Mouse (Mus musculus): Measurements from ENCODE around the gene Gatad2a.

The Gatad2a gene

GRCm38 (mm10) chr8:69940386-69940785 lies 55.8 kb downstream of the Gatad2a start:
- in situ Hi-C loops (cut with MboI; ENCODE audit: unreplicated experiment in 2 of 2), result no loop called here

- in situ Hi-C loops (cut with MboI; ENCODE audit: unreplicated experiment in 2 of 2), result no loop called here
Observed at GRCm38 (mm10) chr8:69939633-69940032, 56.6 kb downstream of the Gatad2a start.

GRCm38 (mm10) chr8:69938245-69938982 lies 57.8 kb downstream of the Gatad2a start:
- in situ Hi-C loops (cut with MboI; ENCODE audit: unreplicated experiment in 2 of 2), result no loop called here

GRCm38 (mm10) chr8:69937466-69937865 lies 58.7 kb downstream of the Gatad2a start:
- in situ Hi-C loops (cut with MboI; ENCODE audit: unreplicated experiment in 2 of 2), result no loop called here

- in situ Hi-C loops (cut with MboI; ENCODE audit: unreplicated experiment in 2 of 2), result no loop called here
Observed at GRCm38 (mm10) chr8:69936050-69936794, 60.0 kb downstream of the Gatad2a start.

GRCm38 (mm10) chr8:69935431-69935830 lies 60.8 kb downstream of the Gatad2a start:
- in situ Hi-C loops (cut with MboI; ENCODE audit: unreplicated experiment in 2 of 2), result no loop called here

- in situ Hi-C loops (cut with MboI; ENCODE audit: unreplicated experiment in 2 of 2), result loop anchor here in 1 of 2 experiments (5.0 kb wide), 1 partner anchor 33 kb away; no protein-coding TSS in a partner anchor
Observed at GRCm38 (mm10) chr8:69934582-69934981, 61.6 kb downstream of the Gatad2a start.

GRCm38 (mm10) chr8:69933811-69934210 lies 62.4 kb downstream of the Gatad2a start:
- in situ Hi-C loops (cut with MboI; ENCODE audit: unreplicated experiment in 2 of 2), result loop anchor here in 1 of 2 experiments (5.0 kb wide), 1 partner anchor 33 kb away; no protein-coding TSS in a partner anchor

- in situ Hi-C loops (cut with MboI; ENCODE audit: unreplicated experiment in 2 of 2), result no loop called here
Observed at GRCm38 (mm10) chr8:69926901-69927300, 69.3 kb downstream of the Gatad2a start.

- in situ Hi-C loops (cut with MboI; ENCODE audit: unreplicated experiment in 2 of 2), result loop anchor here (5.0 kb wide), 3 partner anchors 78 to 238 kb away; partner anchors contain the start of gene Ncan (in 1 of the 2)
Observed at GRCm38 (mm10) chr8:69923986-69924385, 72.2 kb downstream of the Gatad2a start.

- in situ Hi-C loops (cut with MboI; ENCODE audit: unreplicated experiment in 2 of 2), result loop anchor here (5.0 kb wide), 3 partner anchors 81 to 241 kb away; partner anchors contain the start of gene Ncan (in 1 of the 2)
Observed at GRCm38 (mm10) chr8:69921141-69921540, 75.0 kb downstream of the Gatad2a start.

GRCm38 (mm10) chr8:69919876-69920662 lies 76.1 kb downstream of the Gatad2a start:
- in situ Hi-C loops (cut with MboI; ENCODE audit: unreplicated experiment in 2 of 2), result loop anchor here (5.0 kb wide), 4 partner anchors 82 to 247 kb away; partner anchors contain the start of gene Ncan (in 1 of the 2)

GRCm38 (mm10) chr8:69919010-69919409 lies 77.2 kb downstream of the Gatad2a start:
- in situ Hi-C loops (cut with MboI; ENCODE audit: unreplicated experiment in 2 of 2), result loop anchor here in 1 of 2 experiments (5.0 kb wide), 2 partner anchors 83 to 248 kb away; no protein-coding TSS in a partner anchor

GRCm38 (mm10) chr8:69918506-69918905 lies 77.7 kb downstream of the Gatad2a start:
- in situ Hi-C loops (cut with MboI; ENCODE audit: unreplicated experiment in 2 of 2), result loop anchor here in 1 of 2 experiments (5.0 kb wide), 2 partner anchors 84 to 249 kb away; no protein-coding TSS in a partner anchor

- in situ Hi-C loops (cut with MboI; ENCODE audit: unreplicated experiment in 2 of 2), result loop anchor here in 1 of 2 experiments (5.0 kb wide), 2 partner anchors 87 to 252 kb away; no protein-coding TSS in a partner anchor
Observed at GRCm38 (mm10) chr8:69915748-69916147, 80.4 kb downstream of the Gatad2a start.

- in situ Hi-C loops (cut with MboI; ENCODE audit: unreplicated experiment in 2 of 2), result no loop called here
Observed at GRCm38 (mm10) chr8:69914526-69914925, 81.7 kb downstream of the Gatad2a start.

- in situ Hi-C loops (cut with MboI; ENCODE audit: unreplicated experiment in 2 of 2), result no loop called here
Observed at GRCm38 (mm10) chr8:69912478-69913074, 83.6 kb downstream of the Gatad2a start.

GRCm38 (mm10) chr8:69911917-69912316 lies 84.3 kb downstream of the Gatad2a start:
- in situ Hi-C loops (cut with MboI; ENCODE audit: unreplicated experiment in 2 of 2), result no loop called here

- in situ Hi-C loops (cut with MboI; ENCODE audit: unreplicated experiment in 2 of 2), result no loop called here
Observed at GRCm38 (mm10) chr8:69907106-69907505, 89.1 kb downstream of the Gatad2a start.

- in situ Hi-C loops (cut with MboI; ENCODE audit: unreplicated experiment in 2 of 2), result no loop called here
Observed at GRCm38 (mm10) chr8:69906260-69906659, 89.9 kb downstream of the Gatad2a start.
